ENCODE assay signal across 9 mouse cellular contexts in genomic region chr8:26747241-26747972, GRCm38 (mm10).
DNase-seq lines count a peak whose midpoint lies in the region; ATAC-seq and TF ChIP-seq lines count a peak whose summit lies in the region.
"Had no signal": no experiment of that assay in that cellular context is flagged by ENCODE, and none has a peak within 500 bp of the region (broad histone marks: within the 10 kb centered on the region; RNA-seq: fewer than 3 reads in every experiment).

No protein-coding gene starts in this region.

- peak overlapping the region; percentile 28; the same call in 1 of the 2 replicates for H3K4me2 ChIP-seq in forebrain, embryonic 14.5 days (ENCODE audit: low read length)
- H3K4me2 ChIP-seq in kidney, postnatal 0 days (ENCODE audit: low read length), result peak overlapping the region; percentile 31
- H3K4me2 ChIP-seq: embryonic facial prominence, embryonic 15.5 days had no signal

- H3K79me3 ChIP-seq in C2C12 (ENCODE audit: low read depth), result no peaks in the 10 kb centered on the region

- TF ChIP-seq CTCF in cerebellum, adult 2 months (IDR thresholded peaks at IDR 0.05; ENCODE audit: borderline replicate concordance, insufficient read depth, low read depth, low read length), result no peak
- TF ChIP-seq CTCF in C2C12 (IDR thresholded peaks at IDR 0.05; ENCODE audit: control insufficient read depth, insufficient read depth, insufficient read length), result no peak
- no peak for TF ChIP-seq CTCF in kidney, postnatal 0 days (IDR thresholded peaks at IDR 0.05; ENCODE audit: low read depth)
- no peak for TF ChIP-seq CTCF in thymus, adult 2 months (IDR thresholded peaks at IDR 0.05; ENCODE audit: borderline replicate concordance, control insufficient read depth, extremely low read depth, insufficient read depth, low read length, poor library complexity)

- no peak overlapping the region for H3K27ac ChIP-seq in cerebellum, adult 2 months (ENCODE audit: insufficient read depth, low read length)
- peak overlapping the region; percentile 52 for H3K27ac ChIP-seq in forebrain, embryonic 14.5 days (ENCODE audit: low read depth, low read length)
- H3K27ac ChIP-seq in kidney, postnatal 0 days, result no peak overlapping the region
- peak overlapping the region; percentile 29 for H3K27ac ChIP-seq in macrophage
- H3K27ac ChIP-seq in thymus, adult 2 months (ENCODE audit: control insufficient read depth, insufficient read depth, low read length), result no peak overlapping the region
- H3K27ac ChIP-seq: embryonic facial prominence, embryonic 15.5 days had no signal

- peak; percentile 67 for ATAC-seq in forebrain, embryonic 14.5 days
- ATAC-seq in kidney, postnatal 0 days (replicated peaks; ENCODE audit: low FRiP score, low read depth), result peak; percentile 46

- no peak for TF ChIP-seq POLR2A in cerebellum, adult 2 months (IDR thresholded peaks at IDR 0.05; ENCODE audit: borderline replicate concordance, insufficient read depth, low read length)
- TF ChIP-seq POLR2A in thymus, adult 2 months (IDR thresholded peaks at IDR 0.05; ENCODE audit: control insufficient read depth, extremely low read depth, insufficient read depth, low read length, poor library complexity), result no peak

- peaks cover 21% of the 10 kb centered on the region for H3K4me1 ChIP-seq in cerebellum, adult 2 months (ENCODE audit: control insufficient read depth, insufficient read depth, low read length)
- peaks cover 17% of the 10 kb centered on the region for H3K4me1 ChIP-seq in forebrain, embryonic 14.5 days (ENCODE audit: control insufficient read depth, insufficient read depth, low read length)
- no peaks in the 10 kb centered on the region for H3K4me1 ChIP-seq in kidney, postnatal 0 days (replicated peaks; ENCODE audit: insufficient read depth, low read length)
- H3K4me1 ChIP-seq in thymus, adult 2 months (replicated peaks; ENCODE audit: control insufficient read depth, insufficient read depth, low read length), result no peaks in the 10 kb centered on the region

- H3K4me3 ChIP-seq in cerebellum, adult 2 months (replicated peaks; ENCODE audit: insufficient read depth, low read depth, low read length), result no peak overlapping the region
- no peak overlapping the region for H3K4me3 ChIP-seq in C2C12 (ENCODE audit: insufficient read depth, poor library complexity, severe bottlenecking)
- no peak overlapping the region for H3K4me3 ChIP-seq in forebrain, embryonic 14.5 days (ENCODE audit: low read depth, low read length)
- H3K4me3 ChIP-seq in kidney, postnatal 0 days (replicated peaks; ENCODE audit: low read depth, low read length), result no peak overlapping the region
- no peak overlapping the region for H3K4me3 ChIP-seq in macrophage (ENCODE audit: inconsistent target)
- H3K4me3 ChIP-seq in thymus, adult 2 months (ENCODE audit: control insufficient read depth, insufficient read depth, low read length), result no peak overlapping the region
- H3K4me3 ChIP-seq: embryonic facial prominence, embryonic 15.5 days had no signal

- peak overlapping the region; percentile 21; the same call in 1 of the 2 replicates for H3K9ac ChIP-seq in forebrain, embryonic 14.5 days (ENCODE audit: low read length)
- H3K9ac ChIP-seq in kidney, postnatal 0 days (ENCODE audit: low read depth, low read length), result no peak overlapping the region
- H3K9ac ChIP-seq: embryonic facial prominence, embryonic 15.5 days had no signal

- WGBS in cerebellum, adult 2 months, result 58% methylated on average over 19 of the region's 19 CpGs
- WGBS in forebrain, embryonic 14.5 days, result 24% methylated on average over 19 of the region's 19 CpGs
- 16% methylated on average over 19 of the region's 19 CpGs for WGBS in kidney, postnatal 0 days
- WGBS in macrophage (ENCODE audit: missing documents), result 50% methylated on average over 19 of the region's 19 CpGs
- 79% methylated on average over 19 of the region's 19 CpGs for WGBS in thymus, adult 2 months

- no peaks in the 10 kb centered on the region for H3K27me3 ChIP-seq in cerebellum, adult 2 months (ENCODE audit: control insufficient read depth, insufficient read depth, low read length)
- no peaks in the 10 kb centered on the region for H3K27me3 ChIP-seq in C2C12 (ENCODE audit: control insufficient read depth, insufficient read depth, insufficient read length)
- H3K27me3 ChIP-seq in forebrain, embryonic 14.5 days (replicated peaks; ENCODE audit: control insufficient read depth, insufficient read depth, low read length), result no peaks in the 10 kb centered on the region
- peaks cover 8% of the 10 kb centered on the region; the same call in 1 of the 2 replicates for H3K27me3 ChIP-seq in kidney, postnatal 0 days (ENCODE audit: insufficient read depth, low read length)
- H3K27me3 ChIP-seq in thymus, adult 2 months (ENCODE audit: control insufficient read depth, insufficient read depth, low read length), result no peaks in the 10 kb centered on the region
- H3K27me3 ChIP-seq: embryonic facial prominence, embryonic 15.5 days had no signal

- H3K36me3 ChIP-seq in C2C12 (ENCODE audit: control insufficient read depth, insufficient read depth), result no peaks in the 10 kb centered on the region
- H3K36me3 ChIP-seq in forebrain, embryonic 14.5 days (ENCODE audit: control insufficient read depth, insufficient read depth, low read length), result no peaks in the 10 kb centered on the region
- H3K36me3 ChIP-seq in kidney, postnatal 0 days (ENCODE audit: insufficient read depth, low read length), result no peaks in the 10 kb centered on the region
- no peaks in the 10 kb centered on the region for H3K36me3 ChIP-seq in macrophage (ENCODE audit: inconsistent target)
- H3K36me3 ChIP-seq in thymus, adult 2 months (ENCODE audit: control insufficient read depth, insufficient read depth, low read length), result no peaks in the 10 kb centered on the region
- H3K36me3 ChIP-seq: embryonic facial prominence, embryonic 15.5 days had no signal

- DNase-seq in cerebellum, adult 2 months, result peak; percentile 61 to 79
- DNase-seq in cerebellum, adult 11 months, result no peak
- peak; percentile 72 for DNase-seq in forebrain, embryonic 14.5 days (ENCODE audit: low spot score)
- DNase-seq in kidney, postnatal 0 days (ENCODE audit: low spot score), result peak; percentile 76
- DNase-seq in frontal cortex, postnatal 10 days (ENCODE audit: low spot score in 2 of 2), result no peak
- no peak for DNase-seq in thymus, adult 2 months

- no peaks in the 10 kb centered on the region for H3K79me2 ChIP-seq in C2C12 (ENCODE audit: control insufficient read depth, insufficient read depth)
- H3K79me2 ChIP-seq in macrophage (ENCODE audit: inconsistent target), result no peaks in the 10 kb centered on the region

- H3ac ChIP-seq in C2C12 (ENCODE audit: control insufficient read depth, insufficient read length, low read depth), result no peak overlapping the region

- H3K9me3 ChIP-seq in forebrain, embryonic 14.5 days (replicated peaks; ENCODE audit: control insufficient read depth, low read length), result no peaks in the 10 kb centered on the region
- no peaks in the 10 kb centered on the region for H3K9me3 ChIP-seq in kidney, postnatal 0 days (replicated peaks; ENCODE audit: low read length)
- H3K9me3 ChIP-seq: embryonic facial prominence, embryonic 15.5 days had no signal

TF ChIP-seq in C2C12, 6 proteins besides CTCF, POLR2A, EP300 and RAD21:
- TF ChIP-seq FOSL1 (IDR thresholded peaks at IDR 0.05; ENCODE audit: insufficient read depth, low read length, poor library complexity, severe bottlenecking) (peak; percentile 92), MYOG (IDR thresholded peaks at IDR 0.05; ENCODE audit: control insufficient read depth, extremely low read depth, insufficient read length) (no peak), MAX (IDR thresholded peaks at IDR 0.05) (peak; percentile 24), CEBPB (IDR thresholded peaks at IDR 0.05; ENCODE audit: low read depth) (peak; percentile 95), MYOD1 (IDR thresholded peaks at IDR 0.05; ENCODE audit: control insufficient read depth, insufficient read length, low read depth) (no peak), USF1 (IDR thresholded peaks at IDR 0.05; ENCODE audit: low read depth) (no peak)

Comparison
In these comparisons a context has a peak if more than half of its experiments do, and no peak if none do; other contexts are left out.
1. DNase-seq: peak in cerebellum, adult 2 months (2 of 2), forebrain, embryonic 14.5 days (single experiment) and kidney, postnatal 0 days (single experiment); none in cerebellum, adult 11 months (single experiment), frontal cortex, postnatal 10 days (0 of 2) and thymus, adult 2 months (single experiment).
2. H3K27ac ChIP-seq: peak in forebrain, embryonic 14.5 days (single experiment) and macrophage (single experiment); none in cerebellum, adult 2 months (single experiment), kidney, postnatal 0 days (single experiment) and thymus, adult 2 months (single experiment).